Mouse (Mus musculus) C2C12 (cell line): ENCODE measurements around the gene Naxd.

Source experiments
- CEBPB ChIP-seq: IDR thresholded peaks from one replicate; pipeline ENCODE4 v1.6.1; 2011; ENCODE audit warnings: low read depth, mild to moderate bottlenecking, control low read depth, moderate library complexity
- CTCF ChIP-seq: IDR thresholded peaks from one replicate; pipeline ENCODE4 v1.5.1; 2011; ENCODE audit not compliant: control insufficient read depth, insufficient read depth, insufficient read length
- MAX ChIP-seq: IDR thresholded peaks from one replicate; pipeline ENCODE4 v1.6.1; 2011; ENCODE audit warnings: mild to moderate bottlenecking, control low read depth
- MYOG ChIP-seq: IDR thresholded peaks from one replicate; pipeline ENCODE4 v1.6.1; 2011; ENCODE audit not compliant: control insufficient read depth, insufficient read length; ENCODE audit errors: extremely low read depth

DNA sequence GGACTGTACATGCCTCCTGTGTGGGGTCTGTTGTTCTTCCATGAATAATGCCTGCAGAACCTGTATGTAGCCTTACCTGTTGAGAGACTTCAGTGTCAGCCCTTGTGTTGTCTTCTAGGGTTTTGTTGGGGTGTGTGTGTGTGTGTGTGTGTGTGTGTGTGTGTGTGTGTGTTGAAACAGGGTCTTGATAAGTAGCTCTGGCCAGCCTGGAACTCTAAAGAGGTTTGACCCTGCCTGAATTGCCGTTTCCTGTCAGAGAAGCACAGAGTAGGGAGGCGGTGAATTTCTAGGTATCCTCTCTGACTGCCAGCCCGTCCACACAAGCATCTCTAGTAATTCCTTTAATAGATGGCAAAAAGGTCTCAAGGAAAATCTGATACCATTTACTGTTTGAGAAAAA is 62.2 kb downstream of the Naxd start:
- no peak for TF ChIP-seq CTCF
- no peak for TF ChIP-seq CEBPB
- no peak for TF ChIP-seq MAX
- no peak for TF ChIP-seq MYOG
